Mouse (Mus musculus) E14TG2a.4 (cell line): ENCODE results near the gene Spocd1.
"Not testable (repeated sequence)": the region's sequence is repeated elsewhere in the genome, so short reads cannot be mapped to it uniquely, and the experiment has no call there.

Source experiments
- H3K27me3 ChIP-seq: 2 replicates; pipeline ENCODE4 v1.6.1; 2014; ENCODE audit warnings: low read length, control low read depth; ENCODE audit not compliant: insufficient read depth
- H3K36me3 ChIP-seq: 2 replicates; pipeline ENCODE4 v1.6.1; 2014; ENCODE audit warnings: low read length, control low read depth; ENCODE audit not compliant: insufficient read depth
- H3K4me1 ChIP-seq: replicated peaks from 2 replicates; pipeline ENCODE4 v1.6.1; 2014; ENCODE audit warnings: low read depth, low read length, control low read depth
- H3K4me3 ChIP-seq: replicated peaks from 2 replicates; pipeline ENCODE4 v1.5.1; 2014; ENCODE audit warnings: mild to moderate bottlenecking, low read length
- H3K9me3 ChIP-seq: 2 replicates; pipeline ENCODE4 v1.6.1; 2014; ENCODE audit warnings: low read length, control low read depth
- CTCF ChIP-seq: conservative IDR thresholded peaks from 2 replicates; pipeline ENCODE4 v1.5.1; 2014; ENCODE audit warnings: low read length
- NANOG ChIP-seq: IDR thresholded peaks from 2 replicates; pipeline ENCODE4 v1.6.1; 2014; ENCODE audit warnings: borderline replicate concordance, low read length, mixed read lengths
- POU5F1 ChIP-seq: IDR thresholded peaks from 2 replicates; pipeline ENCODE4 v1.6.1; 2014; ENCODE audit warnings: low read length, borderline replicate concordance

Gene Spocd1

DNA sequence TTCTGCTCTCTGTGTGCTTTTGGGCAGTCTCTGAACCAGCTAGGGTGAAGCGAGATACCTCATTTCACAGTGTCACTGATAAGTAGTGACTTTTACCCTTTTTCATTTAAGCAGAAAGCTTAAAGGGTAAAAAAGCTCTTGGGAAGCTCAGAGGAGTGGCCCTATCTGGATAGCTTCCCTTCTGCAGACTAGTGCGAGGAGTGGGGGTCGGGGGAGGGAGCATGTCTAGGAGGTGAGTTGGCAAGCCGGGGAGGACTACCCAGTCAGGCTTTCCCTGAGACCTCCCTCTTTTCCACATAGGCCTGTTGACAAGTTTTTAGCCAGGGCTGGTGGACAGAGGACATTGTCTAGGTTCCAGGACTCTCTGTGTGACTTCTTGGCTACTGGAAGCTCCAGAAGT, at the start of gene Spocd1:
Spocd1 (plus strand) TSS at position 301 of the 400 bp plus-strand sequence.
- H3K4me3 ChIP-seq: no peak within 1 kb of the TSS
- H3K9me3 ChIP-seq: no peaks in the 10 kb centered on the region
- peaks cover 12% of the 10 kb centered on the region for H3K4me1 ChIP-seq
- TF ChIP-seq NANOG: no peak
- no peak for TF ChIP-seq POU5F1
- TF ChIP-seq CTCF: no peak
- H3K27me3 ChIP-seq: peaks cover 45% of the 10 kb centered on the region
- H3K36me3 ChIP-seq: no peaks in the 10 kb centered on the region

DNA sequence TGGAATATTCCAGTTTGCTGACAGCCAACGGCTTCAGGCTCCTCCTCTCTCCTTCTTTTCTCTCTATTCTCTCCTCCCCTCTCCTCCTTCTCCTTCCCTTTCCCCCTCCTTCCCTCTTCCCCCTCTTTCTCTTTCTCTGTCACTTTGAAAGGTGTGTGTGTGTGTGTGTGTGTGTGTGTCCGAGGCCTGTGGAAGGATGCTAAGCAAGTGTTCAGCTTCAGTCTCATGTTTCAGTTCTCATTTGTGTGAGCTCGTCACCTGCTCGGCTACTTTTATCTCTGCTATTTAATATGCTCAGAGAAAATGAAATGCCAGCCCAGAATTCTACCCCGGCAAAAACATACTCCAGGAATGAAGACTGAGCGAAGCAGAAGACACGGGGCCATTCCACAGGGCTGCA, 48.4 kb upstream of the Spocd1 start:
- no peaks in the 10 kb centered on the region; the same call in 1 of the 2 replicates for H3K27me3 ChIP-seq
- H3K9me3 ChIP-seq: no peaks in the 10 kb centered on the region
- peaks cover 70% of the 10 kb centered on the region for H3K4me1 ChIP-seq
- no peak overlapping the region for H3K4me3 ChIP-seq
- TF ChIP-seq CTCF (no peak), POU5F1 (no peak), NANOG (no peak)
- H3K36me3 ChIP-seq: no peaks in the 10 kb centered on the region

DNA sequence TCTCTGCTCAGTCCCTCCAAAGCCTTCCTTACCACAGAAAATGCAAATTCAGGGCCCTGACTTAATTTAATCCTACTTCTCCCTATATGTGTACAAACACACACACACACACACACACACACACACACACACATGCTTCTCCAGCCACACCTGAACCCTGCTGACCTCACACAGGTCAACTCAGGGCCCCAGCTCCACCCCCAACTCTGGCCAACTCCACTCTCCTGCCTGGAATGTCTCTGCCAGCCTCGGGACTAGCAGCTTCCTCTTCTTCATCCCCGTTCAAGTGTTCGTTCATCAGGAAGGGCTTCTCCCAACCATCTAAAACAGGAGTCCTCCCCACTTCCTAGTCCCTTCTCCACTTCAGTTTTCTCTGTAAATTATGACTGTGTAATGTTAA, 47.4 kb upstream of the Spocd1 start:
- Histone ChIP-seq H3K4me1 (peaks cover 61% of the 10 kb centered on the region), H3K4me3 (no peak overlapping the region), H3K9me3 (no peaks in the 10 kb centered on the region), H3K27me3 (no peaks in the 10 kb centered on the region; the same call in 1 of the 2 replicates), H3K36me3 (no peaks in the 10 kb centered on the region)
- TF ChIP-seq CTCF: no peak
- TF ChIP-seq NANOG: no peak
- no peak for TF ChIP-seq POU5F1

DNA sequence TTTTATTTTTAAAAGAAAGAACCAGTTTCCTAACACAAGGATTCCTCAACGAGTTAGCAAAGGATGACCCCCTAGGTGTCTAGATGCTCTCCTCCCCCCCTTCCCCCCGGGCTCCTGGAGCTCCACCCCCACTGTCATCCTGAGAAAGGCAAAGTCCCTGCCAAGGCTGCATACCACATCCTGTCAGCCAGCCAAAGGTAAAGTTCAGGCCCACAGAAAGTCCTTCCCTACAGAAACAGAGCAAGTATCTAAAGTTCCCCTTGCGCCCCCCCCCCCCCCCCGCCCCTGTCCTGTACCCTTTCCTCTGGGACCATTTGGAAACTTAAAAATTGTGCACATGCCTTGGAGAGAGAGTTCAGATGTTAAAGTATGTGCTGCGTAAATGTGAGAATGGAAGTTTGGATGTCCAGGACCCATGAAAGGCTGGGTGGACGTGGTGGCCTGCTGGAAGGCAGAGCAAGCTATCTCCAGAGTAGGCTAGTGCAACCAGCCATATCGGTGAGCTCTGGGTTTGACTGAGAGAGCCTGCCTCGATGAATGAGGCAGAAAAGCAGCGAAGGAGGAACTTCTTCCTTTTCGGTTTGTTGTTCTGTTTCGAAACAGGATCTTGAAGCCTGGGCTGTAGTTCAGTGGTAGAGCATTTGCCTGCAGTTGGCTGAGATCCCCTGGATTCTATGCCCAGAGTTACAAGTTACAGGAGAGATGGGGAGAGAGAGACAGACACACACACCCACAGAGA, 46.3 kb upstream of the Spocd1 start:
- Histone ChIP-seq H3K9me3 (no peaks in the 10 kb centered on the region), H3K4me1 (peaks cover 50% of the 10 kb centered on the region), H3K27me3 (no peaks in the 10 kb centered on the region), H3K36me3 (no peaks in the 10 kb centered on the region), H3K4me3 (no peak overlapping the region)
- no peak for TF ChIP-seq CTCF
- TF ChIP-seq POU5F1: no peak
- TF ChIP-seq NANOG: no peak

DNA sequence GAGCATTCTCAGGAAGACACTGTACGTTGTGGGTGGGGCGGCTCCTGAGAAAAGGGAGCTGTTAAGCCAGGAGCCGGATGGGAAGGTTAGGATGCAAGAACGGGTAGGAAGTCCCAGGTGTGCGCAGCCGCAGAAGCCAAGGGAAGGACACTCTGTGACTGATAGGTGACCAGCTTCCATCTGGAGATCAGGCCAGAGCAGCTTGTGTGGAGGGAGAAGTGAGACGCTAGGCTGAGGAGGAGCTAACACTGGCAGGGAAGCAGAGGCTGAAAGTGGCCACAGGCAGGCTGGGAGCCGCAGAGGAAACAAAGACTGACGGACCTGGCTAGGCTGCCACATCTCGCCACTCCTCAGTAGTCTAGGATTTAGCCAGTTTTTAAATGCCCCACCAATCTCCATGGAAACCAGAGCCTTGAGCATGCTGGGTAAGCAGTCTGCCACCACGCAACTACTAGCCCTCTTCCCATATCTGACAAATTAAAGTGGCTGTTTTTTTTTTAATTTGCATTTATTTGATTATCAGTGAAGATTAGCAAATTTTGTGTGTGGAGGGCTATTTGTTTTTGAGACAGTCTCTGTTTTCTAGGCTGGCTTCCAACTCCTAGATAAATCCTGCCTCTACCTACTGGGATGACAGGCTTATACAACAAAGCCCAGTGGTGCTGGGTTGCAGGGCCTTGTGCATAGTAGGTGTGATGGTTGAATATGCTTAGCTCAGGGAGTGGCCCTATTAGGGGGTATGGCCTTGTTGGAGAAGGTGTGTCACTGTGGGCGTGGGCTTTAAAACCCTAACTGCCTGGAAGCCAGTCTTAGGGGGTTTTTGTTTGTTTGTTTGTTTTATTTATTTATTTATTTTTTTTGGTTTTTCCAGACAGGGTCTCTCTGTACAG, 44.8 kb upstream of the Spocd1 start:
- Histone ChIP-seq H3K9me3 (no peaks in the 10 kb centered on the region), H3K27me3 (no peaks in the 10 kb centered on the region), H3K36me3 (no peaks in the 10 kb centered on the region), H3K4me3 (peak overlapping the region; percentile 71), H3K4me1 (peaks cover 36% of the 10 kb centered on the region)
- no peak for TF ChIP-seq CTCF
- no peak for TF ChIP-seq NANOG
- no peak for TF ChIP-seq POU5F1

DNA sequence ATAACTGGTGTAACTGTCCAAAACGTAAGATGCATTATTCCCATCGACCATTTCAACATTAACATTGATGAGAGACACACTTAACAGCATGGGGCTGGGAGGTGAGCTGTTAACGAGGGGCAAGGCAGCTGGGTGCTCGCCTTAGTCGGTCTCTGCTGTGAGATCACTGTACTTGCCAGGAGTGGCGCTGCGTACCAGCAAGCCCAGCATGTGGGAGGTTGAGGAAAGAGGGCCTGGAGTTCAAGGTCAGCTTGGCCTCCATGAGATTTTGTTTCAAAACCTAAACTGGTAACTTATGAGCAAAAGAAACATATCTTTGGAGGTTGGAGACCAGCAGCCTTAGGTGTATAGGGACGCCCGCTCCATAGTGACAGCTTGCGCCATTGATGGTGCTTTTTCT, 39.4 kb upstream of the Spocd1 start:
- peaks cover 24% of the 10 kb centered on the region for H3K4me1 ChIP-seq
- H3K4me3 ChIP-seq: no peak overlapping the region
- TF ChIP-seq CTCF: no peak
- TF ChIP-seq NANOG: no peak
- no peak for TF ChIP-seq POU5F1

DNA sequence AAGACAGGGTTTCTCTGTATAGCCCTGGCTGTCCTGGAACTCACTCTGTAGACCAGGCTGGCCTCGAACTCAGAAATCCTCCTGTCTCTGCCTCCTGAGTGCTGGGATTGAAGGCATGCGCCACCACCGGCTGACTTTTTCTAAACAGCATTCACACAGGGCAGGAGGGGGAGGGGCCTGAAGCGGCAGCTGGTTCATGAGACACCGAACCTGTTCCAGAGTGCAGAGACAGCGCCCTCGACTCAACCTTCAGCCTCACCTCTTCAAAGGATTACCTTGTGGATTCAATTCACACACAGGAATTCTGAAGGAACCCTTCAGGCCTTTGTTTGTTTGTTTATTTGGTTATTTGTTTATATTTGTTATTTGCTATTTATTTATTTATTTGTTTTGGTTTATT, 39.0 kb upstream of the Spocd1 start:
- no peak overlapping the region for H3K4me3 ChIP-seq
- H3K36me3 ChIP-seq: no peaks in the 10 kb centered on the region
- TF ChIP-seq NANOG (no peak), POU5F1 (no peak), CTCF (no peak)
- no peaks in the 10 kb centered on the region for H3K9me3 ChIP-seq
- H3K4me1 ChIP-seq: peaks cover 21% of the 10 kb centered on the region
- H3K27me3 ChIP-seq: no peaks in the 10 kb centered on the region

More for the DNA sequence above, 39.4 kb upstream of the Spocd1 start:
- no peaks in the 10 kb centered on the region for H3K27me3 ChIP-seq
- H3K9me3 ChIP-seq: no peaks in the 10 kb centered on the region
- H3K36me3 ChIP-seq: no peaks in the 10 kb centered on the region

DNA sequence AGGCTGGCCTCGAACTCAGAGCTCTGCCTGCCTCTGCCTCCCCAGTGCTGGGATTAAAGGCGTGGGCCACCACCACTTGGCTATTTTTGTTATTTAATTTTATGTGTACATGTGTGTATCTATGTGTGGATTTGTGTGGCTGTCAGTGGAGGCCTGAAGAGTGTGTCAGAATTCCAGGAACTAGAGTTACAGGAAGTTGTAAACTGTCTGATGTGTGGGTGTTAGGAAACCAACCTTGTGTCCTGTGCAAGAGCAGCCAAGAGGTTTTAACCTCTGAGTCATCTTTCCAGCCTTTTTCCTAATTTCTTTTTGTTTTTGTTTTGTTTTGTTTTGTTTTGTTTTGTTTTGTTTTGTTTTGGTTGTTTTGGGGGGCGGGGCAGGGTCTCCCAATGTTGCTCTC, 34.2 kb upstream of the Spocd1 start:
- Histone ChIP-seq H3K27me3 (no peaks in the 10 kb centered on the region), H3K36me3 (no peaks in the 10 kb centered on the region), H3K4me1 (peaks cover 12% of the 10 kb centered on the region), H3K9me3 (no peaks in the 10 kb centered on the region), H3K4me3 (no peak overlapping the region)
- TF ChIP-seq NANOG (no peak), CTCF (no peak), POU5F1 (no peak)

DNA sequence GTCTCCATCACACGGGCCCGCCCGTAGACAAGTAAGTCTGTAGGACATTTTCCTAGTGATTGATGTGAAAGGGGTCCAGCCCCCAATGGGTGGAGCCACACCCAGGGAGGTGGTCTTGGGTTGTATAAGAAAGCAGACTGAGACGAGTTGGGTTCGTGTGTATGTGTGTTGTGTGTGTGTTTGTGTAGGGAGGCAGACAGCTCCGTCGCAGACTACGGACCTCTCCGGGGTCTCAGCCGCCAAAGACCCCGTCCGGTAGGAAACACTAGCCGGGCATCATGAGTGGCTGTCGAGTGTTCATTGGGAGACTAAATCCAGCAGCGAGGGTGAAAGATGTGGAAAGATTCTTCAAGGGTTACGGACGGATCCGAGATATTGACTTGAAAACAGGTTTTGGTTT, 30.2 kb upstream of the Spocd1 start:
- not testable (repeated sequence) for H3K9me3 ChIP-seq, H3K36me3 ChIP-seq, H3K4me1 ChIP-seq, H3K4me3 ChIP-seq, H3K27me3 ChIP-seq
